Mouse (Mus musculus) G1E (cell line): ENCODE measurements around the gene Gnat3. TPM values are rescaled to one million over a fixed set of nuclear protein-coding genes. Genes with fewer than 3 reads are reported as not detected.

Experiments
- ATAC-seq: 2 replicates; pipeline ENCODE4 v1.8.0; 2016; ENCODE audit warnings: mild to moderate bottlenecking; ENCODE audit not compliant: insufficient number of reproducible peaks, poor library complexity, low FRiP score, severe bottlenecking; ENCODE audit errors: extremely low read depth
- DNase-seq: peaks from one replicate; pipeline ENCODE4 v3.0.0; 2012; ENCODE audit warnings: low spot score
- H3K27me3 ChIP-seq: 2 replicates; pipeline ENCODE4 v1.6.1; 2012; ENCODE audit warnings: mild to moderate bottlenecking, low read length, inconsistent platforms; ENCODE audit not compliant: insufficient read depth
- H3K36me3 ChIP-seq: replicated peaks from 2 replicates; pipeline ENCODE3; 2012; ENCODE audit warnings: mild to moderate bottlenecking, inconsistent platforms
- H3K4me1 ChIP-seq: 2 replicates; pipeline ENCODE4 v1.6.1; 2012; ENCODE audit warnings: low read depth, low read length, inconsistent platforms, mixed read lengths; ENCODE audit not compliant: insufficient read depth
- H3K4me3 ChIP-seq: 2 replicates; pipeline ENCODE4 v1.5.1; 2012; ENCODE audit warnings: low read depth, mild to moderate bottlenecking, inconsistent platforms, low read length, moderate library complexity, mixed read lengths
- H3K9me3 ChIP-seq: replicated peaks from 2 replicates; pipeline ENCODE4 v1.6.1; 2012; ENCODE audit warnings: inconsistent platforms
- CTCF ChIP-seq: IDR thresholded peaks from 2 replicates; pipeline ENCODE4 v1.5.1; 2012; ENCODE audit warnings: low read depth, low read length, inconsistent platforms, mixed read lengths
- GATA1 ChIP-seq: IDR thresholded peaks from 2 replicates; pipeline ENCODE4 v1.6.1; 2012; ENCODE audit warnings: borderline replicate concordance, low read length, inconsistent platforms, mixed read lengths
- GATA2 ChIP-seq: IDR thresholded peaks from 2 replicates; pipeline ENCODE4 v1.6.1; 2012; ENCODE audit warnings: low read depth, low read length, inconsistent platforms, borderline replicate concordance
- POLR2AphosphoS5 ChIP-seq: IDR thresholded peaks from 2 replicates; pipeline ENCODE4 v1.6.1; 2012; ENCODE audit warnings: low read depth, low read length, inconsistent platforms; ENCODE audit not compliant: insufficient replicate concordance
- TAL1 ChIP-seq: conservative IDR thresholded peaks from 2 replicates; pipeline ENCODE4 v1.6.1; 2012; ENCODE audit warnings: low read depth, low read length, inconsistent platforms, mixed read lengths
- polyA plus RNA-seq: library from polyadenylated mRNA; stranded (reverse); fragments of >175 nt; gene quantifications from 2 replicates; pipeline ENCODE4 v1.2.3, GENCODE M21; 2012
- total RNA-seq, 2 experiments: library from RNA; stranded (forward) in 1 of 2; stranded (reverse) in 1 of 2; fragments of 200-1000 nt in 1 of 2; fragments of >200 nt in 1 of 2; fragmentation: Nextera tagmentation in 1 of 2; gene quantifications; 2 replicates each; pipeline ENCODE4 v1.2.3; 2014 to 2017

Gnat3 gene
- total and polyA plus RNA-seq, 3 experiments = 1.2 TPM; not detected in 2

GRCm38 (mm10) chr5:18055323-18055722 lies 93.0 kb downstream of the Gnat3 start:
- ATAC-seq (no peak), DNase-seq (no peak)
- H3K27me3 ChIP-seq = peaks cover 2% of the 10 kb centered on the region; the same call in 1 of the 2 replicates
- no peaks in the 10 kb centered on the region for H3K9me3 ChIP-seq
- TF ChIP-seq CTCF (no peak), POLR2AphosphoS5 (no peak), GATA2 (no peak), TAL1 (no peak), GATA1 (no peak)
- no peaks in the 10 kb centered on the region for H3K4me1 ChIP-seq
- no peaks in the 10 kb centered on the region for H3K36me3 ChIP-seq
- H3K4me3 ChIP-seq = no peak overlapping the region

Other genes with a start within 250 kb of the Gnat3 start
- gene Cd36, start 73.7 kb upstream of the Gnat3 start, total RNA-seq (2014; fragmentation: Nextera tagmentation) = 3.4 and 19.6 TPM in 2 replicates
- 0.23 and 0.27 TPM in 2 replicates for gene Cd36, start 73.7 kb upstream of the Gnat3 start, total RNA-seq (2017)
- gene Cd36, start 73.7 kb upstream of the Gnat3 start, polyA plus RNA-seq = not detected in 2 replicates